Mouse (Mus musculus): ENCODE data around the gene Stk11. TPM values are rescaled to one million over a fixed set of nuclear protein-coding genes. Genes with fewer than 3 reads are reported as not detected.
A peak's percentile ranks its signal among the peaks of the same experiment; 100 is the strongest.

The Stk11 gene
- total RNA-seq, 2 experiments from 2014 or later = 105 to 110 TPM

- peak; percentile 86 for DNase-seq
Observed at GRCm38 (mm10) chr10:80144864-80145838, 29.5 kb downstream of the Stk11 start.

- DNase-seq = no peak
Observed at GRCm38 (mm10) chr10:80145896-80146295, 30.3 kb downstream of the Stk11 start.

- no peak for DNase-seq
Observed at GRCm38 (mm10) chr10:80146568-80147011, 31.0 kb downstream of the Stk11 start.

- DNase-seq = no peak
Observed at GRCm38 (mm10) chr10:80147146-80147718, 31.6 kb downstream of the Stk11 start.

- peak; percentile 81 for DNase-seq
Observed at GRCm38 (mm10) chr10:80147719-80148601, 32.4 kb downstream of the Stk11 start, which contains the start of gene Midn. TSS of gene Midn (plus strand) at chr10:80148272.

- DNase-seq = peak; percentile 96
Observed at GRCm38 (mm10) chr10:80148610-80149290, 33.1 kb downstream of the Stk11 start.

- DNase-seq = peak; percentile 94
Observed at GRCm38 (mm10) chr10:80149291-80150225, 34.0 kb downstream of the Stk11 start.

GRCm38 (mm10) chr10:80150226-80151210 lies 34.9 kb downstream of the Stk11 start:
- DNase-seq = peak; percentile 63

GRCm38 (mm10) chr10:80151211-80152034 lies 35.8 kb downstream of the Stk11 start:
- peak; percentile 61 for DNase-seq

GRCm38 (mm10) chr10:80152071-80152872 lies 36.7 kb downstream of the Stk11 start:
- peak; percentile 45 for DNase-seq

GRCm38 (mm10) chr10:80152873-80153260 lies 37.3 kb downstream of the Stk11 start:
- DNase-seq = peak; percentile 29

GRCm38 (mm10) chr10:80153713-80154112 lies 38.1 kb downstream of the Stk11 start:
- DNase-seq = no peak

GRCm38 (mm10) chr10:80154384-80154783 lies 38.8 kb downstream of the Stk11 start:
- no peak for DNase-seq

- DNase-seq = no peak
Observed at GRCm38 (mm10) chr10:80155277-80155676, 39.7 kb downstream of the Stk11 start.

- DNase-seq = no peak
Observed at GRCm38 (mm10) chr10:80156002-80156751, 40.6 kb downstream of the Stk11 start.

- DNase-seq = no peak
Observed at GRCm38 (mm10) chr10:80156752-80157053, 41.1 kb downstream of the Stk11 start.
